Mouse (Mus musculus): ENCODE measurements around the gene Gm21972. TPM values are rescaled to one million over a fixed set of nuclear protein-coding genes. Genes with fewer than 3 reads are reported as not detected.
A peak's percentile ranks its signal among the peaks of the same experiment; 100 is the strongest.

Gm21972 gene
- total RNA-seq, 2 experiments from 2014 or later = 0.84 TPM; not detected in 1

DNA sequence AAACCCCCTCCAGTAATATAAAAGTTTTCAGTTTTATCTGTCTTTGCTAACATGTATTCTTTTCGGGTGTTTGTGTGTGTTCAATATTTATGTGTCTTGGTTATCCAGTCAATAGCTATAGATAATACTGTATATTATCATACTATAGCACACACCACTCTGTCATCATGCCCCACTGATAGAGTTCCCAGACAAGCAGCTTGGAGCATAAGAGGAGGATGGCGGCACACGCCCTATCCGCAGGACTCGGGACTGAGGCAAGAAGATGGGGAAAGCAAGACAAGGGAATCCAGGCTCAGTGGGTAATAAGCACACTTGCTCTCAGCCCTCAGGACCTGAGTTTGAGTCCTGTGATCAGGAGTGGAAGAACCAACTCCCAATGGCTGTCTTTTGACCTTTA, 27.0 kb downstream of the Gm21972 start:
- ATAC-seq (ENCODE audit: poor library complexity, severe bottlenecking) = no peak

GRCm38 (mm10) chr1:86161061-86161460, 27.6 kb downstream of the Gm21972 start:
- no peak for ATAC-seq (ENCODE audit: poor library complexity, severe bottlenecking)

GRCm38 (mm10) chr1:86174602-86175001, 41.2 kb downstream of the Gm21972 start:
- no peak for ATAC-seq (ENCODE audit: poor library complexity, severe bottlenecking)

GRCm38 (mm10) chr1:86176066-86176465, 42.6 kb downstream of the Gm21972 start:
- no peak for ATAC-seq (ENCODE audit: poor library complexity, severe bottlenecking)

DNA sequence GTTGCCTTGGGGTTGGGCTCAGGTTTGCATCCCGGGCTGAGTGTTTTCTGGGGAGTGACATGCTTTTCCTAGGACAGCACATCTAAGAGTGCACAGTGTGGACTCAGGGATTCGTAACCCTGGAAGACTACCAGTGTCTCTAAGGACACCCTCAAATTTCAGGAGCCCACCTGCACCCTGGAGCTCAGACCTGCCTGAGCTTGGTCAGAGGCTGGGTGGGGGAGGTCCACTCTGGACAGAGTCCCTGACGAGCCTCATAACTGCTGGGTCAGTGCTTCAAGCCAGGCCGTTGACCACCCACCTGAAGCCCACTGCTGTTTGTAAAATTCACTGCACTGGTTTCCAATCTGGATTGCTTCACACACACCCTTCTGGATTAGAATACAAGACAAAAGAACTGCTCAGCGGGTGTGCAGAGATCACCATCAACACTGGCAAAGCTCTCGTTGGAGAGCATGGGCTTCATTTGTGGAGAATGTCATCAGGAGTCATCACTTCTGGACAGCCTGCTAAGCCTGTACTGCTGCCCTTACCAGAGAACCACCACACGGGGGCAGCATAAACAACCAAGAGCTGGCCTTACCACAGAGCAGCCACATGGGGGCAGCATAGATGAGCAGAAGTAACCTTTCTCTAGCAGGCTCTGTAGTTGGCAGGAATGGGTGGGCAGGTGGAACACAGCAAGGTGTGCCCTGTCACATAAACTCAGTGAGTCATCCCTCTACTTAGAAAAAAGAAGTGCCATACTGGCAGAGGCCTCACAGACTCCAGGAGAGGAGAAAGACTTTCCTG, 45.2 kb downstream of the Gm21972 start:
- ATAC-seq (ENCODE audit: poor library complexity, severe bottlenecking) = peak; percentile 98

- ATAC-seq (ENCODE audit: poor library complexity, severe bottlenecking) = no peak
Measured at GRCm38 (mm10) chr1:86182004-86182709, 48.7 kb downstream of the Gm21972 start.

DNA sequence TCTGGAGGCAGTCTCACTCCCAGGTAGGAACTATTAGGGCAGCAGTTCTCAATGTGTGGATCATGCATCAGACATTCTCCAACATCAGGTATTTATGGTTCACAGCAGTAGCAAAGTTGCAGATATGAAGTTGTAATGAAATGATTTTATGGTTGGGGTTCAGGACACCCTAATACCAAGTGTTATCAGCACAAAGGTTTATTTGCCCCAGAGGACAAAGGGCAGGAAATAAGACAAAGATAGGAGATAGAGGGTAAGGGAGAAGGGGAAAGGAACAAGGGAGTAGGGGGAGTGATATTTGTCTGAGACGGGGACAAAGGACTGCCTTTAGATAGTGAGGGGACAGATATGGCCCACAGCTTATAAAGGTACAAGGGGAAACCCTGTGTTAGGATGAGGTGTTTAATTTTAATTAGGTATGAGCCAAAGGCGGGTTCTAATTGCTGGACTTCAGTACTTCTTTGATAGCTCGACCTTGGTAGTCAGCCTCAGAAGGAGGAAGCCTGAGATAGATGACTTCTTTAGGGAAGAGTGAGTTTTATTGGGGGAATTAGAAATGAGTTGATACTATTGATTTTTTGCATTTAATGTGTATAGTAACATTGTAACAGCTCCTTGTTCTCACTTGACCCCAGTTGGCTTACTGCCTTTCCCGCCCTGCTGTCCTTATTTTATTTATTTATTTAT, 50.3 kb downstream of the Gm21972 start:
- ATAC-seq (ENCODE audit: poor library complexity, severe bottlenecking) = no peak

DNA sequence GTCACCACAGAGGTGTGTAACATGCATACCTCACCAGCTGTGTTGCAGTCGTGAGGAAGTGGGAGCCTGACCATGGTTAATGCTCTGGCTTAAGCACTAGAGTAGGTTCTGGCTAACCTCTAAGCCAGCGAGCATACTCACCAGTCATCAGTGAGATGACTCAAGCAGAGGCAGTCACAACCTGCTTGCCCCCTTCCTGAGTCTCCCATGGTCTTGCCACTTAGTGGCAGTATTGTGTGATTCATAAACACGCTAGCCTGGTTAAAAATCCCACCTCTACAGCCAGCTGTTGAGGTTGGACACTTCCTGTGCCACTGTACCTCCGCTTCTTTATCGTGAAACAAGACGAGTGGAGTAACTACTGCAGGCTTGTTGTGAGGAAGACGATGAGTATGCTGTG, 53.3 kb downstream of the Gm21972 start:
- ATAC-seq (ENCODE audit: poor library complexity, severe bottlenecking) = peak; percentile 80

- ATAC-seq (ENCODE audit: poor library complexity, severe bottlenecking) = no peak
Measured at GRCm38 (mm10) chr1:86187856-86188255, 54.4 kb downstream of the Gm21972 start.

DNA sequence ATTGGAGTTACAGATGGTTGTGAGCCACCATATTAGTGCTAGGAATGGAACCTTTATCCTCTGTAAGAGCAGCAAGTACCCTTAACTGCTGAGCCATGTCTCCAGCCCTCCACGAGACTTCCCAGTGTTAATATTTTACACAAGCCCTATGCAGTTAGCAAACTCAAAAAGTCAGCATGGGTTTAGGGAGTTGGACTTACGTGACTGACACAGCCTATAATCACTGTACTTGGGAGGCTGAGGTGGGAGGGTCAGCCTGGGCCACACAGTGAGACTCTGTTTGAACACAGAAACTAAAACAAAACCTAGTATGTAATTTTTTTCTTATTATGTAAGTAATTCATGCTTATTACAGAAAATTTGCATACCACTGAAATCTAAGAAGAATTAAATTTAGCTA, 54.8 kb downstream of the Gm21972 start:
- ATAC-seq (ENCODE audit: poor library complexity, severe bottlenecking) = no peak

- no peak for ATAC-seq (ENCODE audit: poor library complexity, severe bottlenecking)
Measured at GRCm38 (mm10) chr1:86189034-86189702, 55.7 kb downstream of the Gm21972 start.

GRCm38 (mm10) chr1:86190843-86191242, 57.4 kb downstream of the Gm21972 start:
- ATAC-seq (ENCODE audit: poor library complexity, severe bottlenecking) = peak; percentile 60

DNA sequence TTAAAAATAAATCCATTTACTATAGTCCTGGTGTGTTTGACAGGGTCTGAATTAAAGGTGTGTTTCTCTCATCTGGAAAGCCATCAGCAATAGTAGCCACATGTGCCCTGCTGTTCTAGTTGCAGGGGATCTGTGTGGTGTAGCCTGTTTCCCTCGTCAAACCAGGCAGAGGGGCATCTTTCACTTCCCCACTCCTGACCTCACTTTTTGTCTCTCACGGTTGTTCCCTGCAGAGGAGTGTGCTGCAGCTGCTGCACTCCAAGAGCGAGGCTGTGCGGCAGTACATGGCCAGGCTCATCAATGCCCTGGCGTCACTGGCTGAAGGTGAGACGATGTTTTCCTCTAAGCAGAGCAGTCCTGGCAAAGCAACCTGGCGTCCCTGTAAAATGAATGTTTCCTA, 60.6 kb downstream of the Gm21972 start:
- 0 out of 2 replicates have a peak, but pooled peaks have one; percentile 33 for ATAC-seq (ENCODE audit: poor library complexity, severe bottlenecking)

- ATAC-seq (ENCODE audit: poor library complexity, severe bottlenecking) = no peak
Measured at GRCm38 (mm10) chr1:86198276-86198675, 64.8 kb downstream of the Gm21972 start.

GRCm38 (mm10) chr1:86199026-86199425, 65.6 kb downstream of the Gm21972 start:
- no peak for ATAC-seq (ENCODE audit: poor library complexity, severe bottlenecking)

DNA sequence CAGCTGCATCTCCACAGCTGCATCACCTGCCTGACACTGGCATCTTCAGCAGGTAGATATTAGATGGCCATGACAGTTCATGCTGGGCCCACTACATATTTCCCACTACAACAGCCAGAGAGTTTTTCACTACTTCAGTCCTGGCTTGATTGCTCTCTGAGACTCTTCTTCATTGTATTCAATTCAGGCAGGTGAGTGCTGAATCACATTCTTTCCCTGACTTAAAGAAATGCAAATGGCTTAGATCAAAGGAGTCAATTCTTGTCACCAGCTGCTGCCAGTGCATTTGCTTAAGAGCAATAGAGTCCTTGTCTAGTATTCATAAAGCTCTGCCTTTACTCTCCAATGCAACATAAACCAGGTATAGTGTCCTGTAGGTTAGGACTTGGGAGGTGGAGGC, 67.9 kb downstream of the Gm21972 start:
- ATAC-seq (ENCODE audit: poor library complexity, severe bottlenecking) = no peak

DNA sequence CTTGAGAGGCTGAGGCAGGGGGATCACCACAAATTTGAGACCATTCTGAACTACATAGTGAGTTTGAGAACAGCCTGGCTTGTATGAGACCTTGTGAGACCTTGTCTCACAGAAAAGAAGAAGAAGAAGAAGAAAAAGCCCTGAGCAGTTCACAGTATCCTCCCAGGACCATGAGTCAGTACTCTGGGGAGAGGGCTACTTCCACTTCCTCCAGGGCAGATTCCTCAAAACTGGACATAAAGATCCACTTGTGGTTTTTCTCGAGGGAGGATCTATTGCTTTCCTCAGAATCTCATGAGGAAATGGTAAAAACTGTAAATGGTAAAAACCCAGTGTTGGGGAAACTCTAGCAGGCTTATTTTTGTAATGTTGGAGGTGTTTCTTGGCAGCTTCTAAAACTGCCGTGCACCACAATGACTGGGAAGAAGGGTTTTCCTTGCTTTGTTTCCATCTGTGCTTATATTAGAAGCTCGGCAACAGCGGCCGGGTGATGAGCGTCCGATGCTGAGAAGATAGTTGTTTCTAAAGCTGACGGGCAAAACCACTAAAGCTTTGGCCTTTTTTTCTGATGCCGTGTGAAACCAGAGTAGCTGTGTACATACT, 69.3 kb downstream of the Gm21972 start:
- peak; percentile 54; the same call in 1 of the 2 replicates for ATAC-seq (ENCODE audit: poor library complexity, severe bottlenecking)

DNA sequence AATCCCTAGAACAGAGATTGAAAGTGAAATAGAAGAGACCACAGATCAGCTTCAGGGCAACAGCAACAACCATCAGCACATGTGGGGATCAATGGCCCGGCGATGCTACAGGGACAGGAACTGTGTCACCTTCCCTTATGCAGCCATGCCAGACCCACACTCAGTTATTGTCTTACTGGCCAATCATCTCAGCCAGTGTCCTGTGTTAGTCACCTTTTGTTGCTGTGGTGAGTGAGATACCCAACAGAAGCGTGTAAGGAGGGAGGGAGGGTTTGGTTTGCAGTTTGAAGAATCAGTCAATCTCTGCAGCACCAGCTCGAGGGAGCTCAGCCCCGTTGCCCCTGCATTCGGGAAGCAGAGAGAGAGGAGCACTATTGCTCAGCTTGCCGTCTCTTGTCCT, 77.2 kb downstream of the Gm21972 start:
- ATAC-seq (ENCODE audit: poor library complexity, severe bottlenecking) = no peak

GRCm38 (mm10) chr1:86211498-86211897, 78.1 kb downstream of the Gm21972 start:
- ATAC-seq (ENCODE audit: poor library complexity, severe bottlenecking) = no peak

Measured in megakaryocyte, adult 5-6 weeks (primary cell).